Mouse (Mus musculus) spleen, adult 18-20 months (tissue): ENCODE data around the gene Tcfl5.

Experiments
- DNase-seq, 2 experiments: peaks; one replicate each; pipeline ENCODE4 v3.0.0; 2022; ENCODE audit warnings: mixed read lengths in 2 of 2

The Tcfl5 gene

DNA sequence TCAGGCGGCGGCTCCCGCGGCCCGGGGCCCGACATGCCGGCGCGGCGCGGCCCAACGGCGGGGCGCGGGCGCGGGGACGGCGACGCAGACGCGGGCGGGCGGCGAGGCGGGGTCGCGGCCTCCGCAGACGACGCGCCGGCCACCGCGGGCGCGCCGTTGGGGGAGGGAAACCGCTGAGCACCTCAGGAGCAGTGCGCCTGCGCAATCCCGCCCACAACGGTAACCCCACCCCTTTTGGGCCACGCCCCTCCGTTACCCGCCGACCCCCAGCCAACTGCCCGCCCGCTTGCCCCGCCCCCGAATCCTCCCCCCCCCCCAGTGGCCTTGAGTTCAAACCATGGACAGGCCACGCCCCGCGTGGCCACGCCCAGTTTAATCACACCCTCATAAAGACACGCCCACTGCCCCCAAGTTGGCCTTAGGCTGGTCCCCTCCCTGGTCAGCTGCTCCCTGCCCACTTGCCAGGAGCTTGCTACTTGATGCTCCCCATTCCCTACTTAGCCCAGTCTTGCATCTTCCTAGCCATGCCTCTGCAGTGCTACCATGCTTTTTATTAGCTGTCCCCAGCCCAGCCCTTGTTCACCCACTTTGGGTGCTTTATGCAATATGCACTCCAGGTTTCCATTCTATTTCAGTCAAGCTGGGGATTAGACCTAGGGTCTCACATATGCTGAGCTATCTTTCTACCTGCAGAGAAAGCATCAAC is at the start of gene Tcfl5:
Gene Tcfl5 (minus strand): TSS at position 154 of the 706 bp plus-strand sequence.
- no peak for DNase-seq

DNA sequence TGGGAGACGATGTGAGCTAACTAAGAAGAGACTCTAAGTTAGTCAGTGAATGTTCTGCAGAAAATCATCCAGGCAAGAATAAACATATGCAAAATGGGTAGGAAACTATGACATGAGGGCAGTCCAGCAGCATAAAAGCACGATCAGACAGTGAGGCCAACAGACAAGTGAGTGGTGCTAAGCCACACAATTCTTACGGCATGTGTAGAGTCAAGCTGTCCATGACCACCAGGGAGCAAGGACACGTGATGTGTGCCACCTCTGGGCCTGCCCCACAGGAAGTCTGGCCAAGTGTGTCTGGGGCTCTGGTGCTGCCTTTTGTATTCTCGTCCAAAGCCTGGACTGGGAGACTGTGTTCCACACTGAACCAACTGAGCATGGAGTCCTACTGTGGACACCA is 47.3 kb upstream of the Tcfl5 start:
- DNase-seq: no peak

DNA sequence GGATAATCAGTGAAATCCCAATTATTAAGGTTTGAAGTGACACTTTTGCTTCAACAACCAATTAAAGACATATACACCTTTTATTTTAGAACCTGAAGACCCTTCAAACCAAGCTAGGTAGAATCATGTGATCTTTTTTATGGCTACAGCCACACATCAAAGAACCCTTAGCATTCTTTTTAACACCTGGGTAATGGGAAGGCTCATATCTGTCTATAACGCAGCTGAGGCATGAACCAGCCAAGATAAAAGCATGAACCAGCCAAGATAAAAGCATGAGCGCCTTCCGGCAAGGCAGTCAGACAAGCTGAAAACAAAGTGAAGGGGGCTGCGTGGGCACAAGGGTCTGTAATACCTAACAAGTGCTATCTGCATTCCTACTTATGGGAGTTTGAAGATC is 41.5 kb upstream of the Tcfl5 start:
- DNase-seq: no peak

DNA sequence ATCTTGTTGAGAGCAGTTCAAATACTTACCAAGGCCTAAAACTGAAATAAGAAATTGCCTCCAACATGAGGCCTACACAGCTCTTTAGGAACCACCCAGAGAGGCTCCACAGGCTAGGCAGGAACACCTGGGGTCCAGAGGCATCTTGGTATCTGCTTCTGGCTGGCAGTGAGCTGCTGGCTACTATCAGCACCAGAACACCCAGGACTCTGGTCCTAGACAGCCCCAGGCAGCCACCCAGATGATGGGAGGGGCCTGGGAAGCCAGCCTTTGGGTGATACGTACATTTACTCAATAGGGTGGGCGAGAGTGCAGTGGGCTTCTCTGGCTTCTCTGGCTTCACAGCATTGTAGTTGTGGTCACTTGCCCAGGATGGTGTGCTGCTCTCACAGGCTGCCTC is 41.0 kb upstream of the Tcfl5 start:
- no peak for DNase-seq

DNA sequence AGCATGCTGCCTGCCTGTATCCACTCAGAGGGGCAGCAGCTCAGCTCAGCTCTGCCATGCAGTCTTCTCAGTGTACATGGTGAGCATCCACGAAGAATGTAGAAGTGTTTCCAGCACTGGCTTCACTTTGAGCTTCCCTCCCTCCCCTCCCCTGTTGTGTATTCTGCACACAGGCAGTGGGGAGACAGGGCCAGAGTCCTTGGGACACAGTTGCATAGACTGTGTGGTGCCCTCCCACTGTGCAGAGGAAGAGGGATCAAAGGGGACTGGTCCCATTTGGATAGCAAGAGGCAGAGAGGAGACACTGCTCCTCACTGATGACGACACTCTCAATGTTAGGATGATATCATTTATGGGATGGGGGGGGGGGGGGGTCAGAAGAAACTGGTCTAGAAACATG is 38.7 kb upstream of the Tcfl5 start:
- no peak for DNase-seq

DNA sequence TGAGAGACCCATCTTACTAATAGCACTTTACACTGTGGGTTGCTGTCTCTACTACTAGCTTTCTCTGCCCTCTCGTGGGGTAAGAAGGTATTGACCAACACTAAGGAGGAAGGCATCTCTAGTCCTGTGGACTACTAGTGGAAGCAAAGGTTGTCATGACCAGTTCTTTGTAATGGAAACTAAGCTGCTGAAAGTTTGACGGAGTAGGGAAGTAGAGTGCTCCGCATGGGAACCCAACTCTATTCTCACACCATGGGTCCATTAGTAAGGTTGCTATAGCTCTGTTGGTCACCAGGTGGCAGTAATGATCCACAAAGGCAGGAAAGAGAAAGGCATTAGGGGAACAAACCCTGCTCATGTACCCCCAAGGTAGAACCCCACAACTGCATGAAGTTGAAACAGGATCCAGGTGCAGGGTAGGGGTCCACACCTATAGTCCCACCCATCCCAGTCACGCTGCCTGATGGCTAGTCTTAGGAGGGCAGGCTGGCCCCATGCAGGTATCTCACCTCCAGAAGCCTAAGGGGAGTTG is 36.2 kb upstream of the Tcfl5 start:
- DNase-seq: peak in 1 of 2 experiments; percentile 71

DNA sequence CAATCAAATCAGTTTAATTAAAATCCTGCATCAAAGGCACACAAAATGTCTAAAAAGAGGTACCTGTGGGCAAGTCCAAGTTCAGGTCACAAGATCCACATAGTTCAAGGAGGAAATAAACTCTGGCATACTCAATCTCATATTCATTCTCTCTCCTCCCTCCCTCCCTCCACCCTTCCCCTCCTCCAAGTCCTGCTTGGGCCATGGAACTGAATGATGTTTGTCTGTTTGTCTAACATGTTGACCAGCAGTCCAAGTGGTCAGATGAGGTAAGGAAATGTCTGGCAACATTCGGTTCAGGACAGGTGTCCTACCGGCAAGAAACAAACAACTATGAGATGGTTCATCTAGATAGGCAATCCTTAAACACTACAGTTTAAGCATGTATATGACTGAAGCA is 34.2 kb upstream of the Tcfl5 start:
- no peak for DNase-seq

DNA sequence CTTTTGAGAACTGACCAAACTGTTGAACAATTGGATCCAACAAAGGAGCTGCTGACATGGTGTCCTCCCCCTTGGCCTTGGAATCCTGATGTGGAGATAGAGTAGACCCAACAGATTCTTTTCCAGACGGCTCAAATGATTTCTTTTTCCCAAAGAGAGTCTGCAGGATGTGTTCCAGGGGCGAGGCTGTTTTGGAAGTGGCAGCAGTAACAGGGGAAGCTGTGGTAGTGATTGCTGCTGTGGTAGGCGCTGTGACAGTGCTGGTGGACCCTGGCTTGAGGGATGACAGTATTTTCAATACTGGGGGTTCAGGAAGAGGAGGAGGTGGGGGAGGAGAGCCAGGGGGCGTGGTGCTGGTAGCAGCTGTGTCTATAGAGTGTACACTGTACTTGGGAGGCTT is 19.5 kb upstream of the Tcfl5 start:
- DNase-seq: no peak

DNA sequence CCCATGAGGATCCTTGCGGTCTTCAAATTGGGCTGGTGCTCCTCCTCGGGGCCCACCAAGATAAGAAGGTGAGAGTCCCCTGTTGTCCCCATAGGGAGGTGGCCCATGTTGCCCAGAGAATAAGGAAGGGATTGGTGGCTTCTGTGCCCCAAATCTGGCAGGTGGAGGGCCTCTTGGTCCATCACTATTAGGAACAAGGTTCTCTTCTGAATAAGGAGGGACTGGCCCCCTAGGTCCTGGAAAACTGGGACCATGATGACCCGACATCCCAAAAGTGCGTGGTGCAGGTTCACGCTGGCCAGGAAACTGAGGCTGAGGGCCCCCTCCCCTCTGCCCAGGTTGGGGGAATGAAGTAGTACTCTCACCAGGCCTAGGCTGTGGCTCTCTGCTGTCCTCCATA is 18.0 kb upstream of the Tcfl5 start:
- DNase-seq: no peak

DNA sequence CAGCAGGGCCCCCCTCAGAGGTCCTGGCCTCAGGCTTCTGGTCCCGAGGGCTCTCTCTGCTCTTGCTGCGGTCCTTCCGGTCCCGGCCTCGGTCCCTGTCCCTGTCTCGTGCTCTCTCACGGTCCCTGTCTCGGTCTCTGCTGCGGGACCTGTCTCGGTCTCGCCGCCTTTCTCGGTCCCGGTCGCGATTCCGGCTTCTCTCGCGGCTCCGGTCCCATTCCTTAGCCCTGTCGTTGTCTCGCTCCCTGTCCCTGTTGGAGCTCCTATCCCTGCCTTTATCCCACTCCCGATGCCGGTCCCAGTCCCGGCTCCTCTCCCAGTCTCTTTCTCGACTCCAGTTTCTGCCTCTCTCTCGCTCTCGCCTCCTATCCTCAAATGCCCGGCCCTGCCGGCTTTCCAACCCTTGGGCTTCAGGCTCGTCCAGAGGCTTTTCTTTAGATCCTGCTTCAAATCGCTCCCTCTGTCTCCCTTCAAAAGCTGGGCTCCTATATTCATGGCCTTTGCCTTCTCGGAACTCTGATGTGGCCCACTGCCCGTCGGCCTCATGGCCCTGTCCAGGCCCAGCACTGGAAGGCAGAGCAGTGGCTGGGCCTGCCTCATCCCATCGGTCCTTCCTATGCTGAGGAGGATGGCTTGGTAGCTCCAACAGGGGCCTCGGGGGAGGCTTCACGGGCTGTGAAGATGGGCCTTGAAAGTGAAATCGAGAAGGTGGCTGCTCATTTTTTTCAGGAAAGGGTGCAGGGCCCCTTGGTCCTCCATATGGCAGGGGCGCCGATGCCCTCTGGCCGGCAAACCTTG is 17.0 kb upstream of the Tcfl5 start:
- no peak for DNase-seq

DNA sequence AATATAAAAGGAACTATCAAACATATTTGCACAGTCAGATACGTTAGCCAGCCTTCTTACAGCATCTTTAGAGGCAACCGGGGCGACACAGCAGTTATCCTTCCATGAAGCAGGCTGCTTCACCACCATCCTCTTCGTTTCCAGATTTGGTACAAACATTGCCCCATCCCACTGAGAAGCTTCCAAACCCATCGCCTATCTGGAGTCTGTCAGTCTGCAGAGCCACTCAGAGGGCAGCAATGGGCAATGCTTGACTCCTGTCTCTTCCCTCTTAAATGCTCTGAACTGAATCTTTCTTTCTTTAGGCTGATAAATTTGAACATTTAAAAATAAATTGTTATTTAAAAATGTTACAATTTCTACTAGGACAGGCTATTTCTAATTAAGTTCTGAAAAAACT is 15.9 kb upstream of the Tcfl5 start:
- no peak for DNase-seq

DNA sequence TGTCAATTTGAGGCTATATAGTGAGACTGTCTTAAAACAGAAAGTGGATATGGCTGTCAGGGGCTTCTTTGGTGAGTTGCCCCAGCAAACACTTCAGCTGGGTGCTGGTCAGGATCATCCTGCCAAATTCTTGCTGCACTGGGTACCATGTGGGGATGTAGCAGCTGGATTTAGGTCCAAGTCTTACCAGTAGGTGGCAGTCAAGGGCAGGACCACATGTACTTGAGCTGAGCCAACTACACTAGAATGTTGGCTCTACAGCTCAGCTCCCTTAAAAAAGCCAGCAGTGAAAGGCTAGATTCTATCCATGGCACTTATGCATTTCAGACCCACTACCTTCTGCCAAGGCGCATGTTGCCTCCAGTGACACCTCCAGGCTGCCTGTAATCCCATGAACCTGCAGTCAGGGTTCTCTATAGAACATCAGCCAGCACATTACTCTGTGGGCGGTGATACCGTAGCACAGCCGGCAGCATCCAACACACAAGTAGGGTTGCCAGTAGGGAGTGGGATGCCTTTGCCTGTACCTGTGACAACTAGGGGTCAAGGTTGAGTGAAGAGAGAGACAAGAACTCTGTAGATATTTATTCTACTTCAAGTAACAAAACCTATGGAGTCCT is 15.0 kb upstream of the Tcfl5 start:
- DNase-seq: peak in 1 of 2 experiments; percentile 57

DNA sequence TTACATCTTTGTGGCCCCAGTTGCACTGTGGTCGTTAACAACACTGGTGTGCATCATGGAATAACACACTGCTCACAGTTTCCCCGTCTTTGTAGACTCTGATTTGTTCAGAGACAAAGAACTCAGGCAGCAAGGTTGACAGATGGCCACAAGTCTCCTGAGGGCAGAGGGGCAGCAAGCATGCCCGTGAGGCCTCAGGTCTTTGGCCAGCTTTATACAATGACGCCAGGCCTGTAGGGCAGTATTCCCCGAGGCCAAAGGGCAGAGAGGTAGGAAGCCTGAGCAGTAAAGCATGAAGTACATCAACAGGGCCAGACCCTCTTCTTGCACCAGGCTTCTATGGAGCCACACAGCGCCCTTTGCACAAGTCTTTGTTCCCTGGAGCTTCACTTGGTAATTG is 12.6 kb upstream of the Tcfl5 start:
- DNase-seq: no peak

DNA sequence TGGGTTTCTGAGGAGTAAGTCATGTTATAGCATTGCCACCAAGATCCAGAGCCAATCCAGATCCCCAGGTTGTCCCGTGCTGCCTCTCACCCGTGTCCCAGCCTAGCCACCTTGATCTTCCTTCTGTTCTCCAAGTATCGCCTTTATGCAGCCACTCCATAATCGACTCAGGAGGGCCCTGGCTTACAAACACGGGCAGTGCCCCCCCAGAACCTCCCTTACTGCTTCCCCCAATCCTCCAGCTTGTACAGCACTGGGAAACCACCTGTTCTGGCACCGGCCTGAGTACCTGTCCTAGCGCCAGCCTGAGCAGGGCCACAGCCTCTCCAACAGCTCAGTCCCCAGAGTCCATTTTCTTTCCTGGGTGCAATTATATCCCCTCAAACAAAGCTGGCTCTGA is 12.2 kb upstream of the Tcfl5 start:
- DNase-seq: no peak

DNA sequence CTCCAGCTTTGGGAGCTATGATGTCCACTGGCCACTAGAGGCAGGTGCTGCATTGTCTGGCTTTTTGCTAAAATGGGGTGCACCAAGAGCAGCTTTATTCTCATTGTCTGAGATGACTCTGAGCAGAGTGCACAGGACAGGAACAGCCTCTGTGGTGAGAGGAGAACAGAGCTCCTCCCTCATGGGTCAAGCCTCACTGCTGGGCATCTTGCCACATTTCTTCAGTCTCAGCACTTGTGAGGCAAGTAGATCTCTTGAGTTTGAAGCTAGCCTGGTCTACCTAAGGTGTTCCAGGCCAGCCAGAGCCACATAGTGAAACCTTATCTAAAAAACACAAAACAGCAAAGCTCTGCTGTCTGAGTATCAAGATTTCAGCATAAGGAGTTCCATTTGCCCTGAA is 4.3 kb upstream of the Tcfl5 start:
- DNase-seq: no peak

DNA sequence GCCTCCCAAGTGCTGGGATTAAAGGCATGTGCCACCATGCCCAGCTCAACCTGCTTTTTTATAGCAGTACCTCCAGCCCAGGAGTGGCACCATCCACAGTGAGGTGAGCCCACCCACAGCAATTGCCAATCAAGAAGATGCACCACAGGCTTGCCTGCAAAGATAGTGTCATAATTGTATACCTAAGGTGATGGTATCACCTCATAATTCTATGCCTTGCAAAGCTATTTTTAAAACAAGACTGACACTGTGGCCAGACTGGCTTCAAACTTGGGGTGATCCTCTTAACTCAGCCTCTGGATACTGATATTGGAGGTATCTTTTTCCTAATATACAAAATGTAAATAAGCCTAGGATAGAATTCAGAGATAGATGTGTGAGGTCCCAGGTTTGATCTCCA is 1.1 kb upstream of the Tcfl5 start:
- no peak for DNase-seq

DNA sequence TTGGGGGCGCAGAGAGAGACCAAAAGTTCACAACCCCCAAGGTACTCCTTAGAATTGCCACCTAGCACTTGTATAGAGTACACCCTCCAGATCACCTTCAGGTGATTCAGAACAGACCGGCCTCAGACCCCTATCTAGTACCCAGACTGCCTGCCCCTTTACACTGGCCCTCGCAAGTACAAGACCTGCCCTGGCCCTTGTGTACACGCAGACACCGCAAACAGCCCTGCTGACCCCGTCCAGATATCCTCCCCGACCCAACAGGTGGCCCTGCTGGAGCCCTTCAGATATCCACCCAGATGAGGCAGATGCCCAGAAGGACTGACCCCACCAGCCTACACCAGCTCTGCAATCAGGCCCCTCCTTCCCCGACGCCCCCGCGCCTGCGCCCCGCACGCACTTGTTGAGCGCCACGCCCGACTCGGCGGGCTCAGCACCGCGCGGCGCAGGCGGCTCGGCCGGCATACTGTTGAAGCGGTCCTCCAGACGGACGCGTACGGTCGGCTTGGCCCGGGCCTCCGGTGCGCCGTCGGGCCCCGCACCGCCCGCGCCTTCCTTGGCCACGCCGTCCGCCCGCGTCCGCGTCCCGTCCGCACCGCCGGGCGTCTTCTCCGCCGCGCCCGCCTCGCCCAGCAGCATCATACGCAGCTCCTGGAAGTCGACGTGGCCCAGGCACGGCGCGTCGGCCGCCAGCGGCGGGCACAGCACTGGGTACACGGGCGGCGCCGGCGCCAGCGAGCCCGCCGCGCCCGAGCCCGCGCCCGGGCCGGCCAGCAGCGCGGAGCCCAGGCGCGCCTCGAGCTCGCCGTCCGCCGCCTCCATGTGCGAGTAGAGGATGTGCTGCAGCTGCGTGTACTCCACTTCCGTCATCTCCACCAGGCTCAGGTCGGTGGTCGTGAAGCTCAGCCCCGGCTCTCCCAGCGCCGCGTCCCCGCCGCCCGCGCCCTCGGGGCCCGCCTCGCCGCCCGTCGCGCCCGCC is 643 bp downstream of the Tcfl5 start:
- DNase-seq: no peak

DNA sequence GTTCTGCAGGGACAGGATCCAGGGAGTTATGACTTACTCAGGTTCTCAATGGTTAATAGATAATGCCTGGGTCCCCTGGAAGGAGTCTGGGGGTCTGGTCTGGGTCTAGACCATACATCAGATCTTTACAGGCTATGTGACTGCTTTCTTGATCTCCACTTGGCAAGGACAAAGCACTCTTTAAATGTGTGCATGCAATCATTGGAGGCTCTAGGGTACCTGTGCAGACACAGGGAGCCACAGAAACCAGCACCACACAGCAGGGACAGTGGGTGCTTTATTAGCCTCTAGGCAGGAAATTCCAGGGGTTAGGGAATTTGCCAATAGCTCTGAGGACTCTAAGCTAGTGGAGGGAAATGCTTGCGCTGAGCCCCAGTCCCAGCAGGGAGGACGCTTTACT is 30.6 kb downstream of the Tcfl5 start:
- DNase-seq: no peak

DNA sequence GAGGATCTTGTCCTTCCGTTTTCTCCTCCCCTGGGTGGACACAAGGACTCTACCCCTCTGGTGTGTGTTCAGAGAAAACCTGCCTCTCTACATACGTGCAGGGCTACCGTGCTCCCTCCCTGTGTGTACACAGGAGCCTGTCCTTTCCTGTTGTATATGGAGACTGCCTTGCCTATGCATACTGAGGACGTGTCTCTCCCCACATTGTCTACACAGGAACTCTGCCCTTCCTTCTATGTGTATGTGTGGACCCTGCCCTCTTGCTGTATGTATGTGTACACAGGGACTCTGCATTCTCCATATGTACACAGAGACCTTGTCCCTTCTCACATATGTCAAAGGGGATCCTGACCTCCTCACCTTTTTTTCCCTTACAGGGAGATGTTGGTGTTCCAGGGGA is 32.2 kb downstream of the Tcfl5 start:
- no peak for DNase-seq

DNA sequence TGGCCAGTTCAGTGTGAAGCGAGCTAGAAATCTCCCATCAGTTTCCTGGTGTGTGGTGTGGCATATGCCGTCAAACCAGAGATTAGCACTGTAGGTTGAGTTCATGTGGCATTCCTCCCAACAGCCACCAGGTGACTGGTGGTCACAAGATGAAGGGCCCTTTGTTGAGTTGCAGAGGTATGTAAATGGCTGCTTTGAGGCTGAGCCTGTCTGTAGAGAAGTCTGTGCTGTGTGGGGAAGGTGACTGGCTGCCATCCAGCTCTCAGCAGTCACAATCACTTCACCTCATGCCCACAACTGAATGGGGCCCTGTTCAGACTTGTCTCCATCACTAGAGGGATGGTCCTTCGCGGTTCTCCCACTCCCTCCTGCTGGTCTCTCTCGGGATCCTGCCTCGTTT is 37.7 kb downstream of the Tcfl5 start:
- no peak for DNase-seq

DNA sequence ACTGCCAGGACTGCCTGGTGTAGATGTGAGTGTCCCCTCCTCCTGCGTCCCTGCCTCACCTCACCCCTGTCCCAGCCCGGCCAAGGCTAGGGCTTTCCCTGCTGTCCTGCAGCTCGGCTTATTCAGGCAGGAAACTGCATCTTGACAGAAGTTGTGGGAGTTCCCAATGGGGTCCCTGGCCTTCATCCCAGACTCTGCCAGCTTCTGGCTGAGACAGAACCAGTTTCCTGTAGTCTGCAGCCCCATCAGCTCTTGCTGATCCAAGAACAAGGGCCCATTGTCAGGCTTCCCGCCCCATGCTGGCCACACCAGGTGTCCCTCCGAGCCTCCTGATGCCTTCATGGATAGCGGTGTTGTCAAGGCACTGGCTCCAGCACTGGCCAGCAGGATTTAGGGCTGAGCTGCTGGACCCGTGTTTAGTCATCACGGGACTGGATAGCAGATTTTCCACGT is 41.9 kb downstream of the Tcfl5 start:
- no peak for DNase-seq

DNA sequence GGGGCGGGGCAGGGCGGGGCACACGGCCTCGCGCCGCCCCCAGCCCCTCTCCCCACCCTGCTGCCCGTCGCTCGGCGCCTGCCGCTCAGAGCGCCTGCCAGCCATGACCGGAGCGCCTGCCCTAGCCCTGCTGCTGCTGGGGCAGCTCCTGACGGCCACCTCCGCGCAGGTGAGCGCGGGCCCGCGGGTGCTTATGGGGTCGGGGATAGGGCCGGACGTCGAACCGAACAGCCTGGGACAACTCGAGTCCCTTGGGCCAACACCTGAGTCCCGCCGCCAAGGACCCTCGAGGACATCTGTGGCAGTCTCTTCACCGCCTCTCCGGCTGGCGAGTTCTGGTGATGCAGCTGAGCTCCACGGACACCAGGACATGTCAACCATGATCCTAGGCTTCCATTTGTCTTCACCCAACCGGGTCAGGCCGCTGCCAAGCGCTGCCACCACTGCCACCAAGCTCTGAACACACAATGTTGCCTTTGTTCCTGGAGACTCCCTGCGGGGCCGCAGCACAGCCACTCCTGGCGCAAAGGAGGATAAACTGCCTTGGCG is 44.3 kb downstream of the Tcfl5 start:
- DNase-seq: no peak
